Mouse (Mus musculus) CD4-positive, CD25-positive, alpha-beta regulatory T cell (primary cell): ENCODE data around the gene Unc13c. TPM values are rescaled to one million over a fixed set of nuclear protein-coding genes. Genes with fewer than 3 reads are reported as not detected.

Experiments
- polyA plus RNA-seq: library from polyadenylated mRNA; unstranded; fragments of 100-300 nt; shearing (Covaris generic); gene quantifications from one replicate; pipeline ENCODE4 v1.2.1, GENCODE M21; 2017

Unc13c gene
- 0.04 TPM for polyA plus RNA-seq

DNA sequence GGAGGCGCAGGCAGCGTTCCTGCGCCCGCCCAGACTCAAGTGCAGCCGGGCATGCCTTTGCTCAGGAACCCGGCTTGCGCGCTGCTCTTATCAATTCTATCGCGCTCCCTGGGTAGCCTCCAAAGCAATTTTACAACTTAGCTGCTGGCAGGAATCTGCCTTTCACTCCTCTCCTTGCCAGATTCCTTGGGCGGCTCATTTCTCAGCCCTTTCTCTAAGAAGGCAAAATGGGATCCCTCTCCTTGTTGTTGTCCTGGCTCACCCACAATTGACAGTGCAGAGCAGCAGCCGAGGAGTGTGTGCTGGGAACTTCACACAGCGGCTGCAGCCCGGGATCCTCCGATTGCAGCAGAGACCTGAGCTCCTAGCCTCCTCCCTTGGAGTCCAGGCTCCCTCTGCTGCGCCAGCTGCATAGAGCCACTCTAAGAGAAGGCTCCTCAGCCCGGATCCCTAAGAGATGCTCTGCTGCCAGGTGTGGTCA, at the start of gene Unc13c:
Gene Unc13c, minus strand, starts transcription at position 326 of the 481 bp plus-strand sequence.

Other genes with a start within 250 kb of the Unc13c start
- 0.08 TPM for gene Wdr72, start 141.4 kb upstream of the Unc13c start, polyA plus RNA-seq